Mouse (Mus musculus): Measurements from ENCODE around the gene Slc6a19.
A peak's percentile ranks its signal among the peaks of the same experiment; 100 is the strongest.

The Slc6a19 gene

DNA sequence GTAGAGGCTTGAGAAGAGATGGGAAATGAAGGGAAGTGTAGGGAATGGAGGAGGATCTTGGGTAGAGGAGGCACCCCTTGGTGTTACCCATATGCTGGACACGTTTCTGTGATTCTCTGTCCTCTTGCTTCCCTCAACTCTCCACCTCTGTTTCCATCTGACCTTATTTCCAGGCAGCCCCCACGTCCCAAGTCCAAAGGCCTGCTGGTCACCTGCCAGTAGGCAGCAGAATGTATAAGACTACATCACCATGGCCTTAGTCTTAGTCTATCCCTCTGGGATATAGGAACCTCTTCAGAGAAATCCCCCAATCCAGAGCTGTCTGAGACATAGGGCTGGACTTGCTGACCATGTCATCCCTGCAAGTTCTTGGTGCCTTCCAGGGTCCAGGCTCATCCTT is 25.4 kb downstream of the Slc6a19 start:
- DNase-seq (ENCODE audit: extremely low read depth, insufficient read length, low spot score), result no peak

DNA sequence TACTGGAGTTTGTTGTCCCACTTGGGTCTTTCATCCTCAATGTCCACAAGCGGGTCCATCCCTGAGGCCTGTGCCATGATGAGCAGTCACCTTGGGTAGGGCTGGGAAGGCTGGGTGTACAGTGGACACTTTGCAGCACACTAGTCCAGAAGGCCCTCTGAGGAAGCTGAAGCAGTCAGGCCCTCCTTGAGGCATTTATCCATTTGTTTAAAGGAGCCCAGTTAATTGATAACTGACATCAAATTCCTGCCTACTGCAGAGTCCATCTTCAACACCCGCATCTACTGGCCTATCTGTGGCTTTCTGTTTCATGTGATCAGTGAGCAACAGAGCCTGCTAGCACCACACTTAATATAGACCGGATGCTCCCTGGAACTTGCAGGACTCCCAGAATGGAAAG is 26.8 kb downstream of the Slc6a19 start, which contains the start of gene Slc6a18:
Gene Slc6a18 (minus strand): TSS at position 171 of the 400 bp plus-strand sequence.
- DNase-seq (ENCODE audit: extremely low read depth, insufficient read length, low spot score), result no peak

DNA sequence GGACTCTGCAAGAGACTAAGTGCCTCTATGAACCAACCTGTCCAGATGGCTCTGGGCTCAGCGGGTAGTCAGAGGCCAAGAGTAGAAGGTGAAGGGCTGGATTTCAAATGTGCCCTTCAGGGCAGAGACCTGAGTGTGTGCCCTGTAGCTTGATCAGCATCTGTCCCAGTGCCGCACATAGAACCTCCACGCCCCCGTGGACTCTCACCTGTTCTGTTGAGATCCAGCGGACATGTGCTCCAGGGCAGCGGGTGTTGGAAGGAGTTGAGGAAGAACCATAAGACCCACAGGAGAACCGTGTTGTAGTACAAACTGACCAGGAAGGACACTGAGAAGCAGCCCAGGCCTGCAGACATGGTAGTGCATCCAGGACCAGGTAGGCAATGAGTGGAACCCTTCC is 29.5 kb downstream of the Slc6a19 start:
- no peak for DNase-seq (ENCODE audit: extremely low read depth, insufficient read length, low spot score)

DNA sequence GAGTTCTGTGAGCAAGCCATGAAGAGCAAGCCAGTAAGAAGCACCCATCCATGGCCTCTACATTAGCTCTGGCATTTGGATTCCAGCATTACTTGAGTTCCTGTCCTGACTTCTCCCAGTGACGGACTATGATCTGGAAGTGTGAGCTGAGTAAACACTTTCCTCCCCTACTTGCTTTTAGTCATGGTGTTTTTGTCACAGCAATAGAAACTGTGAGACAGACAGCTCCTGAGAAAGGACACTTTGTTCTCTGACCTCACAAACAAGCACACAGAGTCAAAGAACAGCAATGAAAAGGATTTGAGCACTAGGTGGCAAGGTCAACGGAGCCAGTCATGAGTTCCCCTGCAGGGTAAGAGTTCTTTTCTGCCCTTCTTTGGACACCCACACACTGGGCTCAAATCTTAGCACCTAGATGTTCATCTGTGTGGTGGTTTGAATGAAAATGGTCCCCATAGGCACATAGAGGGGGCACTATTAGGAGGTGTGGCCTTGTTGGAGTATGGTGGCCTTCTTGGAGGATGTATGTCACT is 44.4 kb downstream of the Slc6a19 start:
- DNase-seq (ENCODE audit: extremely low read depth, insufficient read length, low spot score), result no peak

DNA sequence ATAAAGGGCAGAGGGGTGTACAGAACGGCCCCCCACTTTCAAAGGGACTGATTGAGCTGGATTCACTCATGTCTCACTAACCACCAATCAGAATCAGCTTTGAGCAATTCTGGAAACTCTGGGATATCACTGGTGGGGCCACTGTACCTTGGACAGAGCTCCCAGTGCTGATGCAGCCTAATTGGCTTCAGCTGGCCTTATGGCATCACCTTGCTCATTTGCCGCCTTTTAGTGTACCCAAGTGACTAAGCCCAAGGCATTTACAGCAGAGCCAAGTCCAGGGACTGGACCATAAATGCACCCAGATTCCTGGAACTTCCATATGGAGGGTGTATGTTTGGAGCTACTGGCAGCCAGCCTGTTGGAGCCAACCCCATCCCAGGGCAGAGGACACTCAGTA is 45.7 kb downstream of the Slc6a19 start:
- DNase-seq (ENCODE audit: extremely low read depth, insufficient read length, low spot score), result no peak

DNA sequence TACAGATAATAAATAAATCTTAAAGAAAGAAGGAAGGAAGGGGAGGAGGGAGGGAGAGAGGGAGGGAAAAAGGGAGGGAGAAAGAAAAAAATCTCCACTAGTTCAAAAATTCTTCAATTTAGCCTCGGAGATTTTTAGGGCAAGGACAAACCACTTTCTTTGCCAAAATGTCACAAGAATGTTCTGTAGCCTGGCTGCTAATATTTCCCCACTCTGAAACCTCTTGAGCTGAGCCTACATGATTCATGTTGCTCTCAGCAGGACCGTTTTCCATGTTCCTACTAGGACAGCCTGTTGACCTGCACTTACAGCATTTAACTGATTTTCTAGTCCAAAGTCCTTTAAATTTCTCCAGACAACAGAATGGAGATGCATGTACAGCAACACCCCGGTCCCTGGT is 49.7 kb downstream of the Slc6a19 start:
- DNase-seq (ENCODE audit: extremely low read depth, insufficient read length, low spot score), result no peak

DNA sequence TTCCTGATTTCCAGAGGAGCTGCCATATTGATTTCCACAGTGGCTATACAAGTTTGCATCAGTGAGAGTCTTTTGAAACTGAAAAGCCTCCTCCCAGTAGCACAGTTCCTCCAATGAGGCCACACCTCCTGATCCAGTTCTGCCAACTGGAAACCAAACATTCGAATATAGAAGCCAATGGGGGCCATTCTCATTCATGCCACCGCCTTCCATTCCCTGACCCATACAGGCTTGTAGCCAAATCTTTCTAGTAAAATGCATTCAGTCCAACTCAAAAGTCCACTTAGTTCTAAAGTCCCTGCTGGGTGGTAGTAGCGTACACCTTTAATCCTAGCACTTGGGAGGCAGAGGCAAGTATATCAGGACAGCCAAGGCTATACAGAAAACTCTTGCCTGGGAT is 51.4 kb downstream of the Slc6a19 start:
- DNase-seq (ENCODE audit: extremely low read depth, insufficient read length, low spot score), result no peak

DNA sequence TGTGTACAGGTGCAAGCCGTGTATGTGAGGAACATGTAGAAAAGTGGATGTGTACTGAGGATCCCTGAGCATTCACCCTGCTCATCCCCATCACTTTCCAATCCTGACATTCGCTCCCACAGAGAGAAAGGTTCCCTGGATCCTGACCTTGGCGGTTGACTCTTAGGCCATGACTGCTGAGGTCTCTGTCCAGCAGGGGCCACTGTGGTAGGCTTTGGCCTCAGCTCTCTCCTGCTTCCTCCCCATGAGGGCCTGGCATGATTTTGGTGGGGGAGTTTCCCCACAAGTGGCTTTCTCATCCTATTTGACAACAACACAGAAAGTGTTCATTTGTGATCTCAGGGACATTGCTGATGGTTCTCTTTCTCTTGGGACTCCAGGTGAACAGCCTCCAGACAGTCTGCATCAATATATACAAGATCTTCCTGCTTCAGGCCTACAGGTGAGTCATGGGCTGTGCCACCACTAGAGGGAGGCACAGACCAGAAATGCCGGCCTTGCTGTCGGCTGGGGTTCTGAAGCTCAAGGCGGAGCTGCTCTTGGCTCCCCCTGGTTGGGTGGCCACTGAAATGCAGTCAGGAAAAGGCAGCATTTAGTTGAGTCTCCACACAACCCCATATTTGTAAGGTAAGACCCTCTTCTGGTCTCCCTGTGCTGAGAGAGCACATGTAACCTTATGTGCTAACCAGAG is 58.1 kb downstream of the Slc6a19 start:
- peak; percentile 49 for DNase-seq (ENCODE audit: extremely low read depth, insufficient read length, low spot score)

DNA sequence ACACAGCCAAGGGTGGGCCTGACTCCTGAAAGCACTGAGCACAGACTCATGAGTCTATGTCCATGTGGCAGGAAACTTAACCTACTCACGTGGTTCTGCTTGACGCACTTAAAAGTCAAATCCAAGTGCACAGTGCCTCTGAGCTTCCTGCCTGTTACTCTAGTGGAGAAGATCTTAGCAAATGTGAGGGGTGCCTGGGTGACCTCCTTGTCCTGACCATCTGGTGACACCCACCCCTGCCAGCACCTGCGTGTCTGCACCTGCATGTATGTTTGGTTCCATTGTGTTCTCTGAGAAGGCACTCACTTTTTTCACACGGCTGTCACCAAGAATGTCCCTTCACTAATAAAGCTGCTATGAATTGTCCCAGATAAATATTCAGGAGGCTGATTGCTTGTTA is 63.4 kb downstream of the Slc6a19 start:
- no peak for DNase-seq (ENCODE audit: extremely low read depth, insufficient read length, low spot score)

DNA sequence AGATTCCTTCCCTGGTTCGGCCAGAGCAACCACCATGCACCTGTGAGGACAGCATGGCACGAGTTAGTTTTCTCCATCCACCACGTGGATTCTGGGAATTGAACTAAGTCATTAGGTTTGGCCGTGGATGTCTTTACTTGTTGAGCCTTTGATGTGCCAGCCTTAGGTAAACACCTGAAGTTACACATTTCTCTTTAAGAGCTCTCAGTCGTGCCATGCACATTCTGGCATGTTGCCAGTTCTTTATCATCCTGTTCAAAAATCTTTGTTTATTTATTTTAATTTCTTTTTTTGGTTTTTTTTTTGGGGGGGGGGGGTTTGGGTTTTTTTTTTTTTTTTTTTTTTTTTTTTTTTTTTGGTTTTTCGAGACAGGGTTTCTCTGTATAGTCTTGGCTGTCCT is 66.8 kb downstream of the Slc6a19 start:
- DNase-seq (ENCODE audit: extremely low read depth, insufficient read length, low spot score), result no peak

DNA sequence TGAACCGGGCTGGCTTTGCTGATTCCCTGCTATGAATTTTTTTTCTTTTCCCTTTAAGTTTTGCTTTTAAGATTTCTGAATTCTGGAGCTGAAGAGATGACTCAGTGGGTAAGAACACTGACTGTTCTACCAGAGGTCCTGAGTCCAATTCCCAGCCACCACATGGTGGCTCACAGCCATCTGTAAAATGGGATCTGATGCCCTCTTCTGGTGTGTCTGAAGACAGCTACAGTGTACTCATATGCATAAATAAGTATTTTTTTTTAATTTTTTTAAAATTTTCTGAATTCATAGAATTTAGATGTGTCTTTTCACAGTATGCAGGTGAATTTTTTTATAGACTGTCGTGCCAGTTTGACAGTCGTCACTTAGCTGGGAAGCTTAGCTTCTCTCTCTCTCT is 72.8 kb downstream of the Slc6a19 start:
- no peak for DNase-seq (ENCODE audit: extremely low read depth, insufficient read length, low spot score)

Data from 3134 (cell line).